Mouse (Mus musculus) cortical plate, adult 2 months (tissue): ENCODE data around the gene Gm20683. TPM values are rescaled to one million over a fixed set of nuclear protein-coding genes. Genes with fewer than 3 reads are reported as not detected.
"Not testable (repeated sequence)": the region's sequence is repeated elsewhere in the genome, so short reads cannot be mapped to it uniquely, and the experiment has no call there.

Source experiments
- H3K27ac ChIP-seq: fragments of 200-500 bp; 2 replicates; pipeline ENCODE4 v1.5.1; 2012; ENCODE audit warnings: low read length, control low read depth, inconsistent platforms; ENCODE audit not compliant: insufficient read depth
- H3K4me1 ChIP-seq: fragments of 200-500 bp; 2 replicates; pipeline ENCODE4 v1.6.1; 2011; ENCODE audit warnings: low read length; ENCODE audit not compliant: control insufficient read depth, insufficient read depth
- H3K4me3 ChIP-seq: fragments of 200-500 bp; 2 replicates; pipeline ENCODE4 v1.5.1; 2011; ENCODE audit warnings: mild to moderate bottlenecking, low read length, control low read depth; ENCODE audit not compliant: insufficient read depth
- CTCF ChIP-seq: fragments of 200-500 bp; IDR thresholded peaks from 2 replicates; pipeline ENCODE4 v1.5.1; 2011; ENCODE audit warnings: mild to moderate bottlenecking, control low read depth, low read length; ENCODE audit not compliant: insufficient read depth; ENCODE audit errors: extremely low read depth
- POLR2A ChIP-seq: fragments of 200-500 bp; IDR thresholded peaks from 2 replicates; pipeline ENCODE4 v1.6.1; 2011; ENCODE audit warnings: mild to moderate bottlenecking, low read length, control low read depth; ENCODE audit not compliant: insufficient read depth; ENCODE audit errors: extremely low read depth
- polyA plus RNA-seq: library from polyadenylated mRNA; depleted of rRNA; stranded (reverse); fragments of >200 nt; gene quantifications from 2 replicates; pipeline ENCODE4 v1.2.3, GENCODE M21; 2012

The Gm20683 gene
- polyA plus RNA-seq, 1 experiment: 40.8 TPM

GRCm38 (mm10) chr17:25808789-25809605 lies 32.6 kb downstream of the Gm20683 start, which contains the start of gene Fbxl16:
TSS of gene Fbxl16 (plus strand) at chr17:25809085.
- Histone ChIP-seq H3K4me1 (peaks cover 10% of the 10 kb centered on the region; the same call in 1 of the 2 replicates), H3K4me3 (peak within 1 kb of the TSS; percentile 99), H3K27ac (peak within 1 kb of the TSS; percentile 99)
- TF ChIP-seq POLR2A (peak; percentile 44; the same call in 1 of the 2 replicates), CTCF (no peak)

GRCm38 (mm10) chr17:25808028-25808427 lies 33.5 kb downstream of the Gm20683 start:
- TF ChIP-seq POLR2A (no peak), CTCF (no peak)
- peaks cover 13% of the 10 kb centered on the region for H3K4me1 ChIP-seq
- H3K27ac ChIP-seq: peak overlapping the region; percentile 58; the same call in 1 of the 2 replicates
- H3K4me3 ChIP-seq: peak overlapping the region; percentile 99

- peaks cover 13% of the 10 kb centered on the region for H3K4me1 ChIP-seq
- H3K27ac ChIP-seq, H3K4me3 ChIP-seq: not testable (repeated sequence)
Measured at GRCm38 (mm10) chr17:25807452-25807851, 34.1 kb downstream of the Gm20683 start.

DNA sequence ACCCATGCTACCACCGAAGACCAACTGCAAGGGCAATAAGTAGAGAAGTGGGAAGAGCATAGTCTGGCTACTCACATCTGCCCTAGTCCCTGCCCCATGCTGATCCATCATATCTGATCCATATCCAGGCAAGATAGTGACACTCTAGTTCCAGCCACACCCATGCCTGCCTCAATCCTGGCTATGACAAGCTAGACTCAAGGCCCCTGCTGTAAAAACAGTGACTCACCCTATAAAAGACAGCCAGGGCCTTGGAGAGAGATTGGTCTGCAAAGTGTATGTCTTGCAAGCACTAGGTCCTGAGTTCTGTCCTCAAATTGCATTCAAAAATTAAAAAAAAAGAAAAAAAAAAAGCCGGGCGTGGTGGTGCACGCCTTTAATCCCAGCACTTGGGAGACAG lies 35.1 kb downstream of the Gm20683 start:
- no peak for TF ChIP-seq POLR2A
- TF ChIP-seq CTCF: no peak
- peaks cover 13% of the 10 kb centered on the region for H3K4me1 ChIP-seq

GRCm38 (mm10) chr17:25802825-25803517 lies 38.6 kb downstream of the Gm20683 start:
- Histone ChIP-seq H3K4me1 (peaks cover 9% of the 10 kb centered on the region), H3K27ac (peak overlapping the region; percentile 88), H3K4me3 (peak overlapping the region; percentile 32)
- TF ChIP-seq POLR2A: peak; percentile 76; the same call in 1 of the 2 replicates
- TF ChIP-seq CTCF: no peak

More for the DNA sequence above, 35.1 kb downstream of the Gm20683 start:
- Histone ChIP-seq H3K4me3 (no peak overlapping the region), H3K27ac (no peak overlapping the region)

GRCm38 (mm10) chr17:25801029-25801428 lies 40.5 kb downstream of the Gm20683 start:
- no peak overlapping the region for H3K27ac ChIP-seq
- H3K4me3 ChIP-seq: no peak overlapping the region
- H3K4me1 ChIP-seq: peaks cover 9% of the 10 kb centered on the region
- TF ChIP-seq CTCF (peak; percentile 84), POLR2A (no peak)

GRCm38 (mm10) chr17:25796951-25797369 lies 44.6 kb downstream of the Gm20683 start, which contains the start of gene Metrn:
TSS of gene Metrn (minus strand) at chr17:25797136.
- TF ChIP-seq POLR2A (no peak), CTCF (no peak)
- Histone ChIP-seq H3K4me3 (peak within 1 kb of the TSS; percentile 41), H3K27ac (peak within 1 kb of the TSS; percentile 82; the same call in 1 of the 2 replicates), H3K4me1 (peaks cover 3% of the 10 kb centered on the region; the same call in 1 of the 2 replicates)

- Histone ChIP-seq H3K27ac (peak overlapping the region; percentile 82; the same call in 1 of the 2 replicates), H3K4me1 (peaks cover 4% of the 10 kb centered on the region), H3K4me3 (peak overlapping the region; percentile 41)
- TF ChIP-seq CTCF: no peak
- no peak for TF ChIP-seq POLR2A
Measured at GRCm38 (mm10) chr17:25796211-25796771, 45.3 kb downstream of the Gm20683 start.

DNA sequence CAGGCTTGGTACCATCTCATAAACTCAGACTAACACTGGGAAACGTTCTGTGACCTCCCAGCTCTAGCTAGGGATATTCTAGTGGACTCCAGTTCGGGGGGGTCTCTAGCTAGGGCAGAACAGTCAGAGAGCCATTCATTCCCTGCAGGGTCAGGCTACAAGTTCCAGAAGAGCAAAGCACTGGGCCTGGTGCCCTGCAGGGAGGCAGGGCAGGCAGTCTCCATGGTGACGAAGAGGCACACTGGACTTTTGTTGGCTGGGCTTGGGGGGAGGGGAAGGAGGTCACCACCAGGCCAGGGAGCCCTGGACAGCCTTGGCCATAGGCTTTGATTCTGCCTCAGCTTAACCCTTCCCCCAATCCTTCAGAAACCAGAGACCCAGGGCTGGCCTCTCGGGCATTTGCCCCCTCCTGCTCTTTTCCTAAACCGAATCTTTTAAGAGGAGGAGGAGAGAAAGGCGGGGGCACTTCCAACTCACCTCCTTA lies 45.9 kb downstream of the Gm20683 start, which contains the start of gene AC134908.4:
Gene AC134908.4 (minus strand): TSS at position 51 of the 484 bp plus-strand sequence.
- TF ChIP-seq CTCF: no peak
- TF ChIP-seq POLR2A: no peak
- H3K4me3 ChIP-seq: peak within 1 kb of the TSS; percentile 41
- H3K27ac ChIP-seq: peak within 1 kb of the TSS; percentile 82
- H3K4me1 ChIP-seq: peaks cover 5% of the 10 kb centered on the region

DNA sequence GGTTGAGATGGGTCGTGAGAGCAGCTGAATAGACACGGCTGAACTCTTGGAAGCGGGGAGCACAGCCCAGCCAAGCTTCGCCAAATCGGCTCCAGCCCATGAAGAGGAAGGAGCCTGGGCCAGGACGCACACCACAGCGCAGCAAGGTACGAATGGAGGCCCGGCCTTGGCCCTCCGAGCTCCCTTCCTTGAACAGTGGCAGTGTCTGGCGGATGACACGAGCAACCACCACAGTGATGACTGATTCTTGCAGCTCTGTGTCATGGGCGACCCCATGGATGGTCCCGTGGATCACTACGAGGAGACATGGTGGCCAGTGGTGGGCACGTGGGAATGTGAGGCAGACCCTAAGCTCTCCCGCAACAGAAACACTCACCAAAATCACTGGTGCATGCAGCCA lies 46.6 kb downstream of the Gm20683 start:
- H3K27ac ChIP-seq: peak overlapping the region; percentile 75
- peak overlapping the region; percentile 17; the same call in 1 of the 2 replicates for H3K4me3 ChIP-seq
- H3K4me1 ChIP-seq: peaks cover 5% of the 10 kb centered on the region
- TF ChIP-seq POLR2A (no peak), CTCF (no peak)
